Mouse (Mus musculus) gastrocnemius, adult 8-10 months (tissue): ENCODE data around the gene Mlf1. TPM values are rescaled to one million over a fixed set of nuclear protein-coding genes. Genes with fewer than 3 reads are reported as not detected.

Experiments
- DNase-seq, 2 experiments: peaks; one replicate each; pipeline ENCODE4 v3.0.0; 2022; ENCODE audit warnings: low spot score in 2 of 2
- total RNA-seq, 4 experiments: library from RNA; stranded (reverse); gene quantifications; 2 replicates each; pipeline ENCODE4 v1.2.4; 2022

Mlf1 gene
- total RNA-seq, 4 experiments from 2014 or later, result 179 to 386 (median 241) TPM

GRCm38 (mm10) chr3:67447143-67447542, 73.2 kb downstream of the Mlf1 start:
- no peak for DNase-seq

Other genes starting within 250 kb of the Mlf1 start
- not detected for gene Gm17402, start 1.1 kb downstream of the Mlf1 start, total RNA-seq
- 100 to 1,000 TPM; 107 to 116 (median 111) TPM for gene Gfm1, start 56.0 kb downstream of the Mlf1 start, total RNA-seq
- 1 to 10 TPM in 3 of 4 experiments, under 1 TPM in 1; 0.29 to 2.3 (median 1.1) TPM for gene Lxn, start 89.8 kb downstream of the Mlf1 start, total RNA-seq
- gene Rarres1, start 141.4 kb downstream of the Mlf1 start, total RNA-seq, result under 1 TPM; 0.29 to 0.72 (median 0.41) TPM
- 10 to 100 TPM; 19.8 to 30.5 (median 25.2) TPM for gene Mfsd1, start 208.6 kb downstream of the Mlf1 start, total RNA-seq